Mouse (Mus musculus) retina, postnatal 7 days (tissue): ENCODE measurements around the gene Tdrd7.

ENCODE experiments used
- DNase-seq: peaks from one replicate; pipeline ENCODE4 v3.0.0-alpha.2; 2012; ENCODE audit warnings: low read depth, low spot score

Tdrd7 gene

GRCm38 (mm10) chr4:45964771-45965439, at the start of gene Tdrd7:
Gene Tdrd7 (plus strand): TSS chr4:45965334.
- DNase-seq, result no peak

- no peak for DNase-seq
These were observed 48.0 kb upstream of the Tdrd7 start for GRCm38 (mm10) chr4:45917091-45917490.

GRCm38 (mm10) chr4:45921663-45922435, 43.3 kb upstream of the Tdrd7 start:
- no peak for DNase-seq

GRCm38 (mm10) chr4:45924011-45924410, 41.1 kb upstream of the Tdrd7 start:
- DNase-seq, result no peak

- DNase-seq, result no peak
These were observed 36.6 kb upstream of the Tdrd7 start for GRCm38 (mm10) chr4:45928561-45928960.

GRCm38 (mm10) chr4:45941628-45942044, 23.5 kb upstream of the Tdrd7 start:
- peak; percentile 50 for DNase-seq

GRCm38 (mm10) chr4:45947729-45948128, 17.4 kb upstream of the Tdrd7 start:
- DNase-seq, result no peak

- no peak for DNase-seq
These were observed 15.9 kb upstream of the Tdrd7 start for GRCm38 (mm10) chr4:45949109-45949848.

- DNase-seq, result no peak
These were observed 13.3 kb upstream of the Tdrd7 start for GRCm38 (mm10) chr4:45951830-45952229.

GRCm38 (mm10) chr4:45953025-45953919, 11.9 kb upstream of the Tdrd7 start:
- DNase-seq, result no peak

GRCm38 (mm10) chr4:45955235-45955634, 9.9 kb upstream of the Tdrd7 start:
- DNase-seq, result no peak

GRCm38 (mm10) chr4:45956131-45956530, 9.0 kb upstream of the Tdrd7 start:
- DNase-seq, result no peak

- no peak for DNase-seq
These were observed 8.4 kb upstream of the Tdrd7 start for GRCm38 (mm10) chr4:45956706-45957105.

GRCm38 (mm10) chr4:45965737-45966447, 758 bp downstream of the Tdrd7 start:
- no peak for DNase-seq

- peak; percentile 60 for DNase-seq
These were observed 1.6 kb downstream of the Tdrd7 start for GRCm38 (mm10) chr4:45966716-45967115.

GRCm38 (mm10) chr4:45967479-45968341, 2.6 kb downstream of the Tdrd7 start:
- peak; percentile 61 for DNase-seq

GRCm38 (mm10) chr4:45969051-45969450, 3.9 kb downstream of the Tdrd7 start:
- no peak for DNase-seq

- DNase-seq, result no peak
These were observed 5.0 kb downstream of the Tdrd7 start for GRCm38 (mm10) chr4:45970048-45970560.

- DNase-seq, result peak; percentile 91
These were observed 6.8 kb downstream of the Tdrd7 start for GRCm38 (mm10) chr4:45971806-45972447.
